Mouse (Mus musculus): ENCODE measurements around the gene Ube4a. TPM values are rescaled to one million over a fixed set of nuclear protein-coding genes. Genes with fewer than 3 reads are reported as not detected.
A peak's percentile ranks its signal among the peaks of the same experiment; 100 is the strongest.

Ube4a gene
- polyA plus RNA-seq, 1 experiment: 23.2 TPM

- no peak for DNase-seq (ENCODE audit: low spot score)
Measured at GRCm38 (mm10) chr9:44903856-44904255, 61.5 kb downstream of the Ube4a start.

GRCm38 (mm10) chr9:44900402-44900801 lies 65.0 kb downstream of the Ube4a start:
- DNase-seq (ENCODE audit: low spot score): no peak

GRCm38 (mm10) chr9:44899716-44900115 lies 65.7 kb downstream of the Ube4a start:
- no peak for DNase-seq (ENCODE audit: low spot score)

- DNase-seq (ENCODE audit: low spot score): no peak
Measured at GRCm38 (mm10) chr9:44897024-44897423, 68.4 kb downstream of the Ube4a start.

GRCm38 (mm10) chr9:44892664-44893063 lies 72.7 kb downstream of the Ube4a start:
- DNase-seq (ENCODE audit: low spot score): no peak

GRCm38 (mm10) chr9:44891210-44891609 lies 74.2 kb downstream of the Ube4a start:
- DNase-seq (ENCODE audit: low spot score): no peak

GRCm38 (mm10) chr9:44890122-44890521 lies 75.3 kb downstream of the Ube4a start:
- no peak for DNase-seq (ENCODE audit: low spot score)

GRCm38 (mm10) chr9:44888114-44888624 lies 77.2 kb downstream of the Ube4a start:
- DNase-seq (ENCODE audit: low spot score): no peak

GRCm38 (mm10) chr9:44882981-44883569 lies 82.3 kb downstream of the Ube4a start:
- no peak for DNase-seq (ENCODE audit: low spot score)

- DNase-seq (ENCODE audit: low spot score): peak; percentile 25
Measured at GRCm38 (mm10) chr9:44882436-44882980, 82.9 kb downstream of the Ube4a start.

GRCm38 (mm10) chr9:44881941-44882435 lies 83.4 kb downstream of the Ube4a start:
- peak; percentile 46 for DNase-seq (ENCODE audit: low spot score)

GRCm38 (mm10) chr9:44881221-44881871 lies 84.1 kb downstream of the Ube4a start, which contains the start of gene Kmt2a:
Gene Kmt2a (minus strand): TSS chr9:44881296.
- peak; percentile 100 for DNase-seq (ENCODE audit: low spot score)

GRCm38 (mm10) chr9:44880309-44881081 lies 84.9 kb downstream of the Ube4a start:
- peak; percentile 36 for DNase-seq (ENCODE audit: low spot score)

GRCm38 (mm10) chr9:44879694-44880271 lies 85.6 kb downstream of the Ube4a start:
- no peak for DNase-seq (ENCODE audit: low spot score)

GRCm38 (mm10) chr9:44878776-44879500 lies 86.5 kb downstream of the Ube4a start:
- DNase-seq (ENCODE audit: low spot score): no peak

- DNase-seq (ENCODE audit: low spot score): no peak
Measured at GRCm38 (mm10) chr9:44877686-44878085, 87.7 kb downstream of the Ube4a start.

- DNase-seq (ENCODE audit: low spot score): no peak
Measured at GRCm38 (mm10) chr9:44875476-44875875, 89.9 kb downstream of the Ube4a start.

GRCm38 (mm10) chr9:44874198-44874597 lies 91.2 kb downstream of the Ube4a start:
- no peak for DNase-seq (ENCODE audit: low spot score)

- no peak for DNase-seq (ENCODE audit: low spot score)
Measured at GRCm38 (mm10) chr9:44873665-44874064, 91.7 kb downstream of the Ube4a start.
